Mouse (Mus musculus) G1E (cell line): ENCODE data around the gene Zfp654. TPM values are rescaled to one million over a fixed set of nuclear protein-coding genes. Genes with fewer than 3 reads are reported as not detected.

Experiments
- ATAC-seq: 2 replicates; pipeline ENCODE4 v1.8.0; 2016; ENCODE audit warnings: mild to moderate bottlenecking; ENCODE audit not compliant: insufficient number of reproducible peaks, poor library complexity, low FRiP score, severe bottlenecking; ENCODE audit errors: extremely low read depth
- DNase-seq: peaks from one replicate; pipeline ENCODE4 v3.0.0; 2012; ENCODE audit warnings: low spot score
- H3K27me3 ChIP-seq: 2 replicates; pipeline ENCODE4 v1.6.1; 2012; ENCODE audit warnings: mild to moderate bottlenecking, low read length, inconsistent platforms; ENCODE audit not compliant: insufficient read depth
- H3K36me3 ChIP-seq: replicated peaks from 2 replicates; pipeline ENCODE3; 2012; ENCODE audit warnings: mild to moderate bottlenecking, inconsistent platforms
- H3K4me1 ChIP-seq: 2 replicates; pipeline ENCODE4 v1.6.1; 2012; ENCODE audit warnings: low read depth, low read length, inconsistent platforms, mixed read lengths; ENCODE audit not compliant: insufficient read depth
- H3K4me3 ChIP-seq: 2 replicates; pipeline ENCODE4 v1.5.1; 2012; ENCODE audit warnings: low read depth, mild to moderate bottlenecking, inconsistent platforms, low read length, moderate library complexity, mixed read lengths
- H3K9me3 ChIP-seq: replicated peaks from 2 replicates; pipeline ENCODE4 v1.6.1; 2012; ENCODE audit warnings: inconsistent platforms
- CTCF ChIP-seq: IDR thresholded peaks from 2 replicates; pipeline ENCODE4 v1.5.1; 2012; ENCODE audit warnings: low read depth, low read length, inconsistent platforms, mixed read lengths
- GATA1 ChIP-seq: IDR thresholded peaks from 2 replicates; pipeline ENCODE4 v1.6.1; 2012; ENCODE audit warnings: borderline replicate concordance, low read length, inconsistent platforms, mixed read lengths
- GATA2 ChIP-seq: IDR thresholded peaks from 2 replicates; pipeline ENCODE4 v1.6.1; 2012; ENCODE audit warnings: low read depth, low read length, inconsistent platforms, borderline replicate concordance
- POLR2AphosphoS5 ChIP-seq: IDR thresholded peaks from 2 replicates; pipeline ENCODE4 v1.6.1; 2012; ENCODE audit warnings: low read depth, low read length, inconsistent platforms; ENCODE audit not compliant: insufficient replicate concordance
- TAL1 ChIP-seq: conservative IDR thresholded peaks from 2 replicates; pipeline ENCODE4 v1.6.1; 2012; ENCODE audit warnings: low read depth, low read length, inconsistent platforms, mixed read lengths
- polyA plus RNA-seq: library from polyadenylated mRNA; stranded (reverse); fragments of >175 nt; gene quantifications from 2 replicates; pipeline ENCODE4 v1.2.3, GENCODE M21; 2012
- total RNA-seq, 2 experiments: library from RNA; stranded (forward) in 1 of 2; stranded (reverse) in 1 of 2; fragments of 200-1000 nt in 1 of 2; fragments of >200 nt in 1 of 2; fragmentation: Nextera tagmentation in 1 of 2; gene quantifications; 2 replicates each; pipeline ENCODE4 v1.2.3; 2014 to 2017

The Zfp654 gene
- total and polyA plus RNA-seq, 3 experiments, result 2.0 to 64.0 (median 30.6) TPM

DNA sequence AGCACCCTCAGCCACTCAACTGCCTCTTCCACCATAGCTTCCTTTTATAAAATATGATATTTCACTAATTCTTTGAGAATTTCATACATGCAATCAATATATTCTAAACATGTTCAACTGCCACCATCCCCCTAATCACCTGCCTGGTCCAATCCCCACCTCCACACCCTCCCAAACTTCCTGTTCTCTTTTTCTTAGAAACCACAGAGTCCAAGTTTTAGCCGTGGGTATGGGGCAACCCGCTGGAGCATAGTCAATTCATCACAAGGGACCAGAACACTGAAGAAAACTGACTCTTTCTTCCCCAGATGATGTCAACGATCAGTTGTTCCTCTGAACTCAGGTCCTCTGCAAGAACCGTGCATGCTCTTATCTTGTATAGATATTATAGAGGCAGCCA, 106.4 kb downstream of the Zfp654 start:
- Histone ChIP-seq H3K4me1 (peaks cover 2% of the 10 kb centered on the region; the same call in 1 of the 2 replicates), H3K27me3 (peaks cover 3% of the 10 kb centered on the region), H3K36me3 (no peaks in the 10 kb centered on the region), H3K9me3 (no peaks in the 10 kb centered on the region), H3K4me3 (no peak overlapping the region)
- no peak for DNase-seq
- ATAC-seq, result no peak
- TF ChIP-seq GATA1 (no peak), TAL1 (no peak), GATA2 (no peak), CTCF (no peak), POLR2AphosphoS5 (no peak)

DNA sequence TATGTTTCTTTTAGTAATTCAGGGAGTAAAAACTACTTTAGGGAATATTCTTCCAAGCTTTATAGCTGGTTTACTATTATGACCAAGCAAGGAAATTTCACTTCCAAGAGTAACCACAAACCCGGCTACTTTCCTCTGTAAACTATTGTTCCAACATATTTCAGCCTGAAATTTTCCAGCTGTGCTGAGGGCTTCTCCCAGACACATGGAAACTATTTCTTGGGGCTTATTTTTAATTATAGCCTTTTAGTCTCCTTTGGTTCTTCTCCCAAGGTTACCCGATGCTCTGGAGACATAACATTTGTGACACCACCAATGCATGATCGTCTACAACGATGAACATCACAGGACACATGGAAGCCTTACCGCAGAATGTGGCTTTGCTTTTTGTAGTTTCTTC, 114.2 kb downstream of the Zfp654 start:
- H3K27me3 ChIP-seq, result no peaks in the 10 kb centered on the region; the same call in none of the 2 replicates
- ATAC-seq (no peak), DNase-seq (no peak)
- H3K36me3 ChIP-seq, result no peaks in the 10 kb centered on the region
- H3K4me3 ChIP-seq, result no peak overlapping the region
- no peaks in the 10 kb centered on the region for H3K4me1 ChIP-seq
- H3K9me3 ChIP-seq, result no peaks in the 10 kb centered on the region
- TF ChIP-seq GATA1, result no peak

Other genes starting within 250 kb of the Zfp654 start
- not detected in 2 replicates for gene Csnka2ip, start 249.2 kb downstream of the Zfp654 start, total RNA-seq (2014; fragmentation: Nextera tagmentation)
- gene Csnka2ip, start 249.2 kb downstream of the Zfp654 start, total RNA-seq (2017), result 0.05 TPM in 1 of 2 replicates, not detected in the other
- not detected in 2 replicates for gene Csnka2ip, start 249.2 kb downstream of the Zfp654 start, polyA plus RNA-seq
- 49.7 and 57.1 TPM in 2 replicates for gene 4930453N24Rik, start 80.5 kb downstream of the Zfp654 start, total RNA-seq (2014; fragmentation: Nextera tagmentation)
- gene 4930453N24Rik, start 80.5 kb downstream of the Zfp654 start, total RNA-seq (2017), result 40.4 and 41.1 TPM in 2 replicates
- 11.2 and 12.6 TPM in 2 replicates for gene 4930453N24Rik, start 80.5 kb downstream of the Zfp654 start, polyA plus RNA-seq
- gene Cggbp1, start 344 bp upstream of the Zfp654 start, total RNA-seq (2014; fragmentation: Nextera tagmentation), result 150 and 152 TPM in 2 replicates
- gene Cggbp1, start 344 bp upstream of the Zfp654 start, total RNA-seq (2017), result 70.0 and 76.4 TPM in 2 replicates
- gene Cggbp1, start 344 bp upstream of the Zfp654 start, polyA plus RNA-seq, result 34.8 and 37.2 TPM in 2 replicates